Mouse (Mus musculus) hematopoietic multipotent progenitor cell, adult 10-12 weeks (in vitro differentiated cells): ENCODE results near the gene Agps. TPM values are rescaled to one million over a fixed set of nuclear protein-coding genes. Genes with fewer than 3 reads are reported as not detected.

Experiments
- polyA plus RNA-seq: library from polyadenylated mRNA; stranded (reverse); fragments of >175 nt; gene quantifications from 2 replicates; pipeline ENCODE4 v1.2.3, GENCODE M21; 2012; ENCODE audit warnings: low replicate concordance

Agps gene
- polyA plus RNA-seq = 5.5 and 8.9 TPM in 2 replicates

GRCm38 (mm10) chr2:75831881-75832633 lies at the start of gene Agps:
Gene Agps (plus strand): TSS chr2:75832177.

GRCm38 (mm10) chr2:75938117-75939063 lies 106.4 kb downstream of the Agps start, which contains the start of gene Ttc30b:
Gene Ttc30b (minus strand): TSS chr2:75938585.

GRCm38 (mm10) chr2:75977752-75978368 lies 145.9 kb downstream of the Agps start, which contains the start of gene Ttc30a2:
Gene Ttc30a2 (minus strand): TSS chr2:75978170.

Other genes starting within 250 kb of the Agps start
- gene Hnrnpa3, start 172.9 kb upstream of the Agps start, polyA plus RNA-seq = 73.5 and 199 TPM in 2 replicates
- gene Nfe2l2, start 127.5 kb upstream of the Agps start, polyA plus RNA-seq = 7.1 and 12.0 TPM in 2 replicates
- gene Ttc30b, start 106.4 kb downstream of the Agps start, polyA plus RNA-seq = 0.69 and 0.99 TPM in 2 replicates
- gene Ttc30a2, start 146.0 kb downstream of the Agps start, polyA plus RNA-seq = 0.54 TPM in 1 of 2 replicates, not detected in the other
- gene Ttc30a1, start 149.8 kb downstream of the Agps start, polyA plus RNA-seq = 0.42 and 1.0 TPM in 2 replicates